Mouse (Mus musculus): ENCODE results near the gene Taf1d. TPM values are rescaled to one million over a fixed set of nuclear protein-coding genes. Genes with fewer than 3 reads are reported as not detected.
"Not testable (repeated sequence)": the region's sequence is repeated elsewhere in the genome, so short reads cannot be mapped to it uniquely, and the experiment has no call there.

The Taf1d gene
- polyA plus RNA-seq, 1 experiment from 2014 or later: 63.0 TPM

GRCm38 (mm10) chr9:15288402-15288801 is 17.6 kb upstream of the Taf1d start:
- no peak for ATAC-seq (ENCODE audit: low FRiP score, low read depth)
- Histone ChIP-seq H3K27me3 (no peaks in the 10 kb centered on the region), H3K4me2 (replicated peaks) (no peak overlapping the region), H3K9me3 (no peaks in the 10 kb centered on the region), H3K4me3 (no peak overlapping the region), H3K36me3 (0 out of 2 replicates have a peak, but pooled peaks cover 4% of the 10 kb centered on the region), H3K9ac (replicated peaks) (no peak overlapping the region), H3K27ac (replicated peaks) (no peak overlapping the region), H3K4me1 (no peaks in the 10 kb centered on the region)
- 89% methylated on average over 3 of the region's 3 CpGs for WGBS

GRCm38 (mm10) chr9:15289251-15289650 is 16.8 kb upstream of the Taf1d start:
- 94% methylated on average over 6 of the region's 6 CpGs for WGBS
- no peak overlapping the region for H3K27ac ChIP-seq (replicated peaks)
- H3K9ac ChIP-seq (replicated peaks): no peak overlapping the region
- no peaks in the 10 kb centered on the region for H3K27me3 ChIP-seq
- H3K4me2 ChIP-seq (replicated peaks): no peak overlapping the region
- H3K4me3 ChIP-seq: no peak overlapping the region
- 0 out of 2 replicates have a peak, but pooled peaks cover 4% of the 10 kb centered on the region for H3K36me3 ChIP-seq
- H3K4me1 ChIP-seq: no peaks in the 10 kb centered on the region
- no peaks in the 10 kb centered on the region for H3K9me3 ChIP-seq
- no peak for ATAC-seq (ENCODE audit: low FRiP score, low read depth)

- Histone ChIP-seq H3K4me3 (no peak overlapping the region), H3K9me3 (no peaks in the 10 kb centered on the region), H3K9ac (replicated peaks) (no peak overlapping the region), H3K27ac (replicated peaks) (no peak overlapping the region), H3K36me3 (0 out of 2 replicates have a peak, but pooled peaks cover 6% of the 10 kb centered on the region), H3K4me2 (replicated peaks) (no peak overlapping the region), H3K4me1 (no peaks in the 10 kb centered on the region), H3K27me3 (no peaks in the 10 kb centered on the region)
- no peak for ATAC-seq (ENCODE audit: low FRiP score, low read depth)
- 86% methylated on average over 7 of the region's 7 CpGs for WGBS
Measured at GRCm38 (mm10) chr9:15297112-15297511, 8.9 kb upstream of the Taf1d start.

- ATAC-seq (ENCODE audit: low FRiP score, low read depth): no peak
- Histone ChIP-seq H3K27me3 (no peaks in the 10 kb centered on the region), H3K4me1 (no peaks in the 10 kb centered on the region), H3K9ac (replicated peaks) (no peak overlapping the region), H3K27ac (replicated peaks) (no peak overlapping the region), H3K4me2 (replicated peaks) (no peak overlapping the region), H3K4me3 (no peak overlapping the region), H3K9me3 (no peaks in the 10 kb centered on the region), H3K36me3 (0 out of 2 replicates have a peak, but pooled peaks cover 6% of the 10 kb centered on the region)
- 63% methylated on average over 2 of the region's 2 CpGs for WGBS
Measured at GRCm38 (mm10) chr9:15298451-15298850, 7.6 kb upstream of the Taf1d start.

- no peaks in the 10 kb centered on the region for H3K4me1 ChIP-seq
- H3K4me3 ChIP-seq: no peak overlapping the region
- 91% methylated on average over 5 of the region's 5 CpGs for WGBS
- no peak overlapping the region for H3K27ac ChIP-seq (replicated peaks)
- no peak for ATAC-seq (ENCODE audit: low FRiP score, low read depth)
- no peaks in the 10 kb centered on the region for H3K9me3 ChIP-seq
- H3K4me2 ChIP-seq (replicated peaks): no peak overlapping the region
- no peak overlapping the region for H3K9ac ChIP-seq (replicated peaks)
- H3K27me3 ChIP-seq: no peaks in the 10 kb centered on the region
- 0 out of 2 replicates have a peak, but pooled peaks cover 6% of the 10 kb centered on the region for H3K36me3 ChIP-seq
Measured at GRCm38 (mm10) chr9:15300056-15300455, 6.0 kb upstream of the Taf1d start.

- no peak for ATAC-seq (ENCODE audit: low FRiP score, low read depth)
- 0 out of 2 replicates have a peak, but pooled peaks cover under 1% of the 10 kb centered on the region for H3K36me3 ChIP-seq
- WGBS: 76% methylated on average over 6 of the region's 6 CpGs
Measured at GRCm38 (mm10) chr9:15301399-15301798, 4.6 kb upstream of the Taf1d start.

GRCm38 (mm10) chr9:15302006-15302405 is 4.0 kb upstream of the Taf1d start:
- H3K27me3 ChIP-seq; H3K36me3 ChIP-seq; ATAC-seq (ENCODE audit: low FRiP score, low read depth); H3K4me2 ChIP-seq (replicated peaks); H3K9me3 ChIP-seq; H3K4me3 ChIP-seq; H3K27ac ChIP-seq (replicated peaks); H3K9ac ChIP-seq (replicated peaks); H3K4me1 ChIP-seq: not testable (repeated sequence)
- WGBS: 78% methylated on average over 6 of the region's 6 CpGs

More at GRCm38 (mm10) chr9:15301399-15301798, 4.6 kb upstream of the Taf1d start:
- Histone ChIP-seq H3K4me2 (replicated peaks) (no peak overlapping the region), H3K9me3 (no peaks in the 10 kb centered on the region), H3K4me1 (0 out of 2 replicates have a peak, but pooled peaks cover 4% of the 10 kb centered on the region), H3K4me3 (no peak overlapping the region), H3K27me3 (no peaks in the 10 kb centered on the region), H3K9ac (replicated peaks) (no peak overlapping the region), H3K27ac (replicated peaks) (0 out of 2 replicates have a peak overlapping the region, but pooled peaks have one; percentile 25)

GRCm38 (mm10) chr9:15302881-15303280 is 3.1 kb upstream of the Taf1d start:
- Histone ChIP-seq H3K27me3 (no peaks in the 10 kb centered on the region), H3K4me1 (peaks cover 15% of the 10 kb centered on the region), H3K27ac (replicated peaks) (no peak overlapping the region), H3K9ac (replicated peaks) (no peak overlapping the region), H3K9me3 (no peaks in the 10 kb centered on the region), H3K4me2 (replicated peaks) (no peak overlapping the region), H3K36me3 (no peaks in the 10 kb centered on the region), H3K4me3 (no peak overlapping the region)
- WGBS: 66% methylated on average over 2 of the region's 2 CpGs
- ATAC-seq (ENCODE audit: low FRiP score, low read depth): no peak

GRCm38 (mm10) chr9:15306398-15307119 is 545 bp downstream of the Taf1d start, which contains the start of gene 4931406C07Rik:
4931406C07Rik (minus strand) TSS chr9:15306448.
- H3K4me2 ChIP-seq (replicated peaks): peak within 1 kb of the TSS; percentile 77
- no peaks in the 10 kb centered on the region for H3K27me3 ChIP-seq
- peaks cover 21% of the 10 kb centered on the region for H3K4me1 ChIP-seq
- peak; percentile 87 for ATAC-seq (ENCODE audit: low FRiP score, low read depth)
- H3K36me3 ChIP-seq: peaks cover 29% of the 10 kb centered on the region
- 1% methylated on average over 35 of the region's 35 CpGs for WGBS
- peak within 1 kb of the TSS; percentile 93 for H3K27ac ChIP-seq (replicated peaks)
- H3K9me3 ChIP-seq: no peaks in the 10 kb centered on the region
- H3K4me3 ChIP-seq: peak within 1 kb of the TSS; percentile 84
- peak within 1 kb of the TSS; percentile 92 for H3K9ac ChIP-seq (replicated peaks)

GRCm38 (mm10) chr9:15307257-15307656 is 1.2 kb downstream of the Taf1d start:
- no peaks in the 10 kb centered on the region for H3K9me3 ChIP-seq
- H3K9ac ChIP-seq (replicated peaks): peak overlapping the region; percentile 92
- H3K4me1 ChIP-seq: peaks cover 21% of the 10 kb centered on the region
- peak overlapping the region; percentile 84 for H3K4me3 ChIP-seq
- peak overlapping the region; percentile 77 for H3K4me2 ChIP-seq (replicated peaks)
- WGBS: 10% methylated on average over 6 of the region's 6 CpGs
- no peak for ATAC-seq (ENCODE audit: low FRiP score, low read depth)
- no peaks in the 10 kb centered on the region for H3K27me3 ChIP-seq
- H3K36me3 ChIP-seq: peaks cover 36% of the 10 kb centered on the region
- no peak overlapping the region for H3K27ac ChIP-seq (replicated peaks)

GRCm38 (mm10) chr9:15308254-15308653 is 2.2 kb downstream of the Taf1d start:
- ATAC-seq (ENCODE audit: low FRiP score, low read depth): no peak
- Histone ChIP-seq H3K27me3 (no peaks in the 10 kb centered on the region), H3K9me3 (no peaks in the 10 kb centered on the region), H3K9ac (replicated peaks) (no peak overlapping the region), H3K4me1 (peaks cover 21% of the 10 kb centered on the region), H3K27ac (replicated peaks) (no peak overlapping the region), H3K4me2 (replicated peaks) (no peak overlapping the region), H3K4me3 (no peak overlapping the region), H3K36me3 (peaks cover 42% of the 10 kb centered on the region)
- WGBS: 55% methylated on average over 2 of the region's 2 CpGs

- H3K9ac ChIP-seq (replicated peaks): no peak overlapping the region
- ATAC-seq (ENCODE audit: low FRiP score, low read depth): no peak
- no peak overlapping the region for H3K4me3 ChIP-seq
- H3K27ac ChIP-seq (replicated peaks): no peak overlapping the region
- H3K27me3 ChIP-seq: no peaks in the 10 kb centered on the region
- H3K36me3 ChIP-seq: peaks cover 54% of the 10 kb centered on the region
- peaks cover 21% of the 10 kb centered on the region for H3K4me1 ChIP-seq
- no peaks in the 10 kb centered on the region for H3K9me3 ChIP-seq
- WGBS: 82% methylated on average over 4 of the region's 4 CpGs
- no peak overlapping the region for H3K4me2 ChIP-seq (replicated peaks)
Measured at GRCm38 (mm10) chr9:15309425-15309824, 3.4 kb downstream of the Taf1d start.

Data from midbrain, embryonic 12.5 days (tissue).